Mouse (Mus musculus): Measurements from ENCODE around the gene Fgf9. TPM values are rescaled to one million over a fixed set of nuclear protein-coding genes. Genes with fewer than 3 reads are reported as not detected.

Fgf9 gene
- polyA plus RNA-seq, 1 experiment, result 1.4 TPM

GRCm38 (mm10) chr14:58113180-58113579 is 42.8 kb downstream of the Fgf9 start:
- Histone ChIP-seq H3K4me1 (ENCODE audit: control insufficient read depth, insufficient read depth, low read length) (peaks cover 4% of the 10 kb centered on the region; the same call in 1 of the 2 replicates), H3K4me3 (ENCODE audit: insufficient read depth, low read length) (no peak overlapping the region), H3K27ac (ENCODE audit: insufficient read depth, low read length) (no peak overlapping the region)
- TF ChIP-seq POLR2A (IDR thresholded peaks at IDR 0.05; ENCODE audit: low read depth, low read length) (no peak), CTCF (IDR thresholded peaks at IDR 0.05; ENCODE audit: borderline replicate concordance, insufficient read depth, low read length) (no peak)

- TF ChIP-seq CTCF (IDR thresholded peaks at IDR 0.05; ENCODE audit: borderline replicate concordance, insufficient read depth, low read length) (no peak), POLR2A (IDR thresholded peaks at IDR 0.05; ENCODE audit: low read depth, low read length) (no peak)
- no peak overlapping the region for H3K4me3 ChIP-seq (ENCODE audit: insufficient read depth, low read length)
- peaks cover 4% of the 10 kb centered on the region; the same call in 1 of the 2 replicates for H3K4me1 ChIP-seq (ENCODE audit: control insufficient read depth, insufficient read depth, low read length)
- no peak overlapping the region for H3K27ac ChIP-seq (ENCODE audit: insufficient read depth, low read length)
These were observed 43.8 kb downstream of the Fgf9 start for GRCm38 (mm10) chr14:58114146-58114545.

GRCm38 (mm10) chr14:58124625-58125024 is 54.3 kb downstream of the Fgf9 start:
- H3K4me1 ChIP-seq (ENCODE audit: control insufficient read depth, insufficient read depth, low read length), result no peaks in the 10 kb centered on the region
- no peak for TF ChIP-seq POLR2A (IDR thresholded peaks at IDR 0.05; ENCODE audit: low read depth, low read length)
- TF ChIP-seq CTCF (IDR thresholded peaks at IDR 0.05; ENCODE audit: borderline replicate concordance, insufficient read depth, low read length), result no peak
- H3K4me3 ChIP-seq (ENCODE audit: insufficient read depth, low read length), result no peak overlapping the region
- no peak overlapping the region for H3K27ac ChIP-seq (ENCODE audit: insufficient read depth, low read length)

GRCm38 (mm10) chr14:58126508-58126907 is 56.2 kb downstream of the Fgf9 start:
- H3K27ac ChIP-seq (ENCODE audit: insufficient read depth, low read length), result no peak overlapping the region
- no peak for TF ChIP-seq POLR2A (IDR thresholded peaks at IDR 0.05; ENCODE audit: low read depth, low read length)
- no peak for TF ChIP-seq CTCF (IDR thresholded peaks at IDR 0.05; ENCODE audit: borderline replicate concordance, insufficient read depth, low read length)
- H3K4me3 ChIP-seq (ENCODE audit: insufficient read depth, low read length), result no peak overlapping the region
- H3K4me1 ChIP-seq (ENCODE audit: control insufficient read depth, insufficient read depth, low read length), result no peaks in the 10 kb centered on the region

GRCm38 (mm10) chr14:58139506-58140055 is 69.2 kb downstream of the Fgf9 start:
- Histone ChIP-seq H3K27ac (ENCODE audit: insufficient read depth, low read length) (no peak overlapping the region), H3K4me1 (ENCODE audit: control insufficient read depth, insufficient read depth, low read length) (no peaks in the 10 kb centered on the region), H3K4me3 (ENCODE audit: insufficient read depth, low read length) (no peak overlapping the region)
- TF ChIP-seq POLR2A (IDR thresholded peaks at IDR 0.05; ENCODE audit: low read depth, low read length) (no peak), CTCF (IDR thresholded peaks at IDR 0.05; ENCODE audit: borderline replicate concordance, insufficient read depth, low read length) (no peak)

GRCm38 (mm10) chr14:58149637-58150470 is 79.5 kb downstream of the Fgf9 start:
- no peak for TF ChIP-seq POLR2A (IDR thresholded peaks at IDR 0.05; ENCODE audit: low read depth, low read length)
- no peak for TF ChIP-seq CTCF (IDR thresholded peaks at IDR 0.05; ENCODE audit: borderline replicate concordance, insufficient read depth, low read length)
- no peak overlapping the region for H3K27ac ChIP-seq (ENCODE audit: insufficient read depth, low read length)
- H3K4me3 ChIP-seq (ENCODE audit: insufficient read depth, low read length), result no peak overlapping the region
- H3K4me1 ChIP-seq (ENCODE audit: control insufficient read depth, insufficient read depth, low read length), result peaks cover 2% of the 10 kb centered on the region; the same call in 1 of the 2 replicates

- Histone ChIP-seq H3K4me1 (ENCODE audit: control insufficient read depth, insufficient read depth, low read length) (peaks cover 2% of the 10 kb centered on the region; the same call in 1 of the 2 replicates), H3K4me3 (ENCODE audit: insufficient read depth, low read length) (no peak overlapping the region), H3K27ac (ENCODE audit: insufficient read depth, low read length) (no peak overlapping the region)
- TF ChIP-seq POLR2A (IDR thresholded peaks at IDR 0.05; ENCODE audit: low read depth, low read length) (no peak), CTCF (IDR thresholded peaks at IDR 0.05; ENCODE audit: borderline replicate concordance, insufficient read depth, low read length) (no peak)
These were observed 80.1 kb downstream of the Fgf9 start for GRCm38 (mm10) chr14:58150471-58150855.

GRCm38 (mm10) chr14:58152110-58152509 is 81.8 kb downstream of the Fgf9 start:
- Histone ChIP-seq H3K27ac (ENCODE audit: insufficient read depth, low read length) (no peak overlapping the region), H3K4me3 (ENCODE audit: insufficient read depth, low read length) (no peak overlapping the region), H3K4me1 (ENCODE audit: control insufficient read depth, insufficient read depth, low read length) (peaks cover 2% of the 10 kb centered on the region; the same call in 1 of the 2 replicates)
- no peak for TF ChIP-seq POLR2A (IDR thresholded peaks at IDR 0.05; ENCODE audit: low read depth, low read length)
- TF ChIP-seq CTCF (IDR thresholded peaks at IDR 0.05; ENCODE audit: borderline replicate concordance, insufficient read depth, low read length), result no peak

- H3K27ac ChIP-seq (ENCODE audit: insufficient read depth, low read length), result no peak overlapping the region
- H3K4me3 ChIP-seq (ENCODE audit: insufficient read depth, low read length), result no peak overlapping the region
- H3K4me1 ChIP-seq (ENCODE audit: control insufficient read depth, insufficient read depth, low read length), result peaks cover 2% of the 10 kb centered on the region; the same call in 1 of the 2 replicates
- TF ChIP-seq CTCF (IDR thresholded peaks at IDR 0.05; ENCODE audit: borderline replicate concordance, insufficient read depth, low read length) (no peak), POLR2A (IDR thresholded peaks at IDR 0.05; ENCODE audit: low read depth, low read length) (no peak)
These were observed 83.4 kb downstream of the Fgf9 start for GRCm38 (mm10) chr14:58153470-58154416.
